Mouse (Mus musculus) limb, embryonic 14.5 days (tissue): Measurements from ENCODE around the gene Tbc1d2. TPM values are rescaled to one million over a fixed set of nuclear protein-coding genes. Genes with fewer than 3 reads are reported as not detected.
A peak's percentile ranks its signal among the peaks of the same experiment; 100 is the strongest.

ENCODE experiments used
- ATAC-seq: fragments of 200-750 bp; cut with Nextera tagmentation; 2 replicates; pipeline ENCODE4 v1.8.0; 2017; ENCODE audit warnings: low read depth, moderate number of reproducible peaks, moderate TSS enrichment; ENCODE audit not compliant: low FRiP score
- DNase-seq: peaks from one replicate; pipeline ENCODE4 v3.0.0-alpha.2; 2015; ENCODE audit warnings: low spot score
- H3K27ac ChIP-seq: fragments of 300-500 bp; sonication (generic); replicated peaks from 2 replicates; pipeline ENCODE4 v1.5.1; 2014; ENCODE audit warnings: low read depth, mild to moderate bottlenecking, low read length, moderate library complexity, mixed read lengths
- H3K27me3 ChIP-seq: fragments of 300-500 bp; sonication (generic); 2 replicates; pipeline ENCODE4 v1.6.1; 2014; ENCODE audit warnings: low read length, mixed read lengths; ENCODE audit not compliant: control insufficient read depth, insufficient read depth
- H3K36me3 ChIP-seq: fragments of 300-500 bp; sonication (generic); 2 replicates; pipeline ENCODE4 v1.6.1; 2014; ENCODE audit warnings: mild to moderate bottlenecking, low read length, moderate library complexity, mixed read lengths; ENCODE audit not compliant: control insufficient read depth, insufficient read depth
- H3K4me1 ChIP-seq: fragments of 300-500 bp; sonication (generic); 2 replicates; pipeline ENCODE4 v1.6.1; 2014; ENCODE audit warnings: antibody characterized with exemption, low read length, mixed read lengths; ENCODE audit not compliant: control insufficient read depth, insufficient read depth
- H3K4me2 ChIP-seq: fragments of 300-500 bp; sonication (generic); replicated peaks from 2 replicates; pipeline ENCODE4 v1.6.1; 2014; ENCODE audit warnings: low read depth, mild to moderate bottlenecking, low read length, moderate library complexity; ENCODE audit not compliant: severe bottlenecking
- H3K4me3 ChIP-seq: fragments of 300-500 bp; sonication (generic); replicated peaks from 2 replicates; pipeline ENCODE4 v1.5.1; 2014; ENCODE audit warnings: low read length
- H3K9ac ChIP-seq: fragments of 300-500 bp; sonication (generic); 2 replicates; pipeline ENCODE4 v1.6.1; 2014; ENCODE audit warnings: mild to moderate bottlenecking, low read depth, low read length, moderate library complexity; ENCODE audit not compliant: severe bottlenecking
- H3K9me3 ChIP-seq: fragments of 300-500 bp; sonication (generic); 2 replicates; pipeline ENCODE4 v1.6.1; 2016; ENCODE audit warnings: low read length; ENCODE audit not compliant: control insufficient read depth
- POLR2A ChIP-seq: fragments of 200-500 bp; IDR thresholded peaks from 2 replicates; pipeline ENCODE4 v1.8.0; 2012; ENCODE audit warnings: inconsistent platforms, mild to moderate bottlenecking, moderate library complexity, borderline replicate concordance; ENCODE audit not compliant: insufficient read depth, insufficient read length; ENCODE audit errors: extremely low read depth
- WGBS: fragments of 180-500 bp; shearing (Covaris S2); extraction: QIAGEN DNeasy Blood & Tissue Kit; methylation state at CpG from one replicate; pipeline ENCODE4 v1.1.7; 2014; 5-methylcytosine and 5-hydroxymethylcytosine counted together
- polyA plus RNA-seq, 2 experiments: library from polyadenylated mRNA; depleted of rRNA in 1 of 2; stranded (reverse) in 1 of 2; unstranded in 1 of 2; fragments of >200 nt; fragmentation: Nextera tagmentation in 1 of 2; extraction: Ambion mirVana in 1 of 2; gene quantifications; 2 replicates each; pipeline versions ENCODE4 v1.2.1 to v1.2.3; 2012 to 2014

Gene Tbc1d2
- polyA plus RNA-seq, 2 experiments, result 1.5 to 2.1 TPM

DNA sequence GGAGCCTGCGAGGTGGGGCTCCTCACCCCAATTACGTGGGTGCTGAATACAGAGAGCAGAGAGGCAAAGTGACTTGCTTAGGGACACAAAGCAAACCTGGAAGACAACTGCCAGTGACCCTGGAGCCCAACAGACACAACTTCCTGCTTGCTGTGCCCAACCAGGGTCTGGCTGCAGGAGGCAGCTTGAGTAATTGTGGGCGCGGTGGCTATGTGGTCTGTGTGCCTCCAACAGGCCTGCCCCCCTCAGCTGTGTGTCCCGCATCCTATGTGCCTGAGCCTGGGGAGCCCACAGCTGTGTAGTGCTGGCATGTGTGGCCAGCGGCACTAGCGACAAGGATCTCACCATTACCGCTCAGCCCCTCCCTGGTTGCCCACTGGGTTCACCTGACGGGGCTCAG is 35.4 kb downstream of the Tbc1d2 start:
- Histone ChIP-seq H3K4me3 (no peak overlapping the region), H3K27me3 (no peaks in the 10 kb centered on the region), H3K9me3 (no peaks in the 10 kb centered on the region), H3K9ac (no peak overlapping the region), H3K36me3 (no peaks in the 10 kb centered on the region; the same call in 1 of the 2 replicates), H3K4me1 (no peaks in the 10 kb centered on the region), H3K4me2 (no peak overlapping the region), H3K27ac (no peak overlapping the region)
- DNase-seq (no peak), ATAC-seq (no peak)
- WGBS, result 66% methylated on average over 9 of the region's 9 CpGs
- TF ChIP-seq POLR2A, result no peak

DNA sequence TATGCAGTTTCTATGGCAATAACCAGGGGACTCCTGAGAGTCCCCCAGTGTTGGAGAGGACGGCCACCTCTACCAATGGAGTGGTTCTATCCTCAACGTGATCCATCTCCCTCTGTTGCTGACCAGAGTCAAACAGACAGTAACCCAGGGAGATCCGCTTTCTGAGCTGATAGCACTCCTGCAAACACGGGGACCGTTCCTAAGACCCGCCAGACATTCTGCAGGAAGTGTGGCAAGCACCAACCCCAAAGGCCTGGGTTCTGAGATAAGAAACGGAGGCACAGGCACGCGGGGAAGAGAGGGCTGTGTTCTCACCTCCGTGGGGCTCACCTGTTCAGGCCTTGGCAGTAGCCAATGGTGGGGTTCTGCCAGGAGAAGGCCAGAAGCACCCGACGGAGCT is 36.4 kb downstream of the Tbc1d2 start:
- no peaks in the 10 kb centered on the region for H3K4me1 ChIP-seq
- DNase-seq, result no peak
- H3K27me3 ChIP-seq, result no peaks in the 10 kb centered on the region
- no peak overlapping the region for H3K27ac ChIP-seq
- no peaks in the 10 kb centered on the region for H3K9me3 ChIP-seq
- ATAC-seq, result no peak
- no peak for TF ChIP-seq POLR2A
- 81% methylated on average over 12 of the region's 12 CpGs for WGBS
- no peak overlapping the region for H3K4me2 ChIP-seq
- no peak overlapping the region for H3K9ac ChIP-seq
- no peak overlapping the region for H3K4me3 ChIP-seq
- H3K36me3 ChIP-seq, result no peaks in the 10 kb centered on the region; the same call in 1 of the 2 replicates

DNA sequence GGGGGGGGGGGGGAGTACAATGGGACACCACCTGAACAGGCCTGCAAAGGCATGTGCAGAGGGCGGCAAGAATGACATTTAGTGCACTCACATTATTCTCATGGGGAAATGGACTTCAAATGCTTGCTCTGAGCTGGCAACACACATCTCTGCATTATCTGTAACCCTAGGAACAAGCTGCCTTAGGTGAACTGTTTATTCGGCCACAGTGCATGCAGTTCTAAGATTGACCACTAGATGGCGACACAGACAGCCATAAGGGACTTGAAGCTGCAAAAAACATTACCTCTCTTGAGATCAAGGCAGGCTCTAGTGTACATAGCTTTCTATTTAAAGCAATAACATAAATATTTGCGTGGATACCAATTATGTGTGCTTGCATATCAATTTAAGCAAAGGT is 38.8 kb downstream of the Tbc1d2 start:
- H3K27me3 ChIP-seq, result no peaks in the 10 kb centered on the region
- H3K4me1 ChIP-seq, result no peaks in the 10 kb centered on the region
- no peak overlapping the region for H3K9ac ChIP-seq
- H3K4me2 ChIP-seq, result no peak overlapping the region
- no peak overlapping the region for H3K4me3 ChIP-seq
- H3K9me3 ChIP-seq, result no peaks in the 10 kb centered on the region
- ATAC-seq (peak; percentile 67; the same call in 1 of the 2 replicates), DNase-seq (peak; percentile 90)
- TF ChIP-seq POLR2A, result no peak
- no peak overlapping the region for H3K27ac ChIP-seq
- no peaks in the 10 kb centered on the region; the same call in 1 of the 2 replicates for H3K36me3 ChIP-seq
- WGBS, result 5% methylated on average over 4 of the region's 4 CpGs

DNA sequence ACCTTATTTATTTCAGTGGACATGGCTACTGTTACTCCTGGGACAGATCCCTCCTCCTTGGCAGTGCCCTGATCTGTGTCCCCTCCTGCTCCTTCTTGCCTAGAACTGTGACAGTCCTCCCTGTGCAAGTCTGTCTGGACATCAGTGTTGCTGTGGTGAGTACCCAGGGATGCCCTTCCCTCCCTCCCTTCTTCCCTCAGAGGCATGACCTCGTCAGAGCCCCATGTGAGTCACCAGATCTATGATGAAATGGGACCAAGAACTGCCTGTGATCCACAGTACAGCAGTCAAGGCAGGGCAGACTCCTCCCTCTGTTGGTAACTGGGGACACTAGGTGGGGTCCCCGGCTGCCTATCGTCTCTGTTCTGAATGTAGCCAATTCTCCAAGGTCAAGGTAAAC is 42.4 kb downstream of the Tbc1d2 start:
- Histone ChIP-seq H3K4me2 (no peak overlapping the region), H3K4me1 (no peaks in the 10 kb centered on the region), H3K27me3 (0 out of 2 replicates have a peak, but pooled peaks cover 4% of the 10 kb centered on the region), H3K36me3 (no peaks in the 10 kb centered on the region), H3K4me3 (no peak overlapping the region), H3K27ac (no peak overlapping the region), H3K9me3 (no peaks in the 10 kb centered on the region), H3K9ac (no peak overlapping the region)
- no peak for ATAC-seq
- no peak for DNase-seq
- 82% methylated on average over 3 of the region's 3 CpGs for WGBS
- no peak for TF ChIP-seq POLR2A

DNA sequence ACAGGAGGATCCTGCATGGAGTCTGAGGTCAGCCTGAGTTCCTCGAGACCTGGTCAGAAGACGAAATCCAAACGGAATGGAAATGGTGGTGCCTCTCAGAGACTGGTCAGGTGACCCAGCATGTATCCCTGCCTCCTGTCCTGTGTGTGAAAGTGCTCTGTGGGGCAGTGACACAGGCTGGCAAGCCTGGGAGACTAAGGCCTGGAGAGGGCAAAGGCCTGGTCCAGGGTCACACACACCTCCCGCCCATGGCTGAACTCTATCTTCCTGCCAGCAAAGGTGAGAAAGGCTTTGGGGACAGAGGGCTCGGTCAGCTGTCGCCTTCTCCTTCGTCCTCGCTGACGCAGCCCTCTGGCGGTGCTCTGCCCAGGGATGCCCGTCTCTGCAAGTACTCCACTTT is 44.6 kb downstream of the Tbc1d2 start:
- WGBS, result 61% methylated on average over 9 of the region's 11 CpGs
- H3K4me3 ChIP-seq, result no peak overlapping the region
- ATAC-seq (no peak), DNase-seq (no peak)
- H3K36me3 ChIP-seq, result no peaks in the 10 kb centered on the region
- no peak overlapping the region for H3K4me2 ChIP-seq
- H3K9me3 ChIP-seq, result no peaks in the 10 kb centered on the region
- no peak overlapping the region for H3K27ac ChIP-seq
- H3K4me1 ChIP-seq, result no peaks in the 10 kb centered on the region; the same call in 1 of the 2 replicates
- H3K9ac ChIP-seq, result no peak overlapping the region
- no peak for TF ChIP-seq POLR2A
- H3K27me3 ChIP-seq, result peaks cover 16% of the 10 kb centered on the region

DNA sequence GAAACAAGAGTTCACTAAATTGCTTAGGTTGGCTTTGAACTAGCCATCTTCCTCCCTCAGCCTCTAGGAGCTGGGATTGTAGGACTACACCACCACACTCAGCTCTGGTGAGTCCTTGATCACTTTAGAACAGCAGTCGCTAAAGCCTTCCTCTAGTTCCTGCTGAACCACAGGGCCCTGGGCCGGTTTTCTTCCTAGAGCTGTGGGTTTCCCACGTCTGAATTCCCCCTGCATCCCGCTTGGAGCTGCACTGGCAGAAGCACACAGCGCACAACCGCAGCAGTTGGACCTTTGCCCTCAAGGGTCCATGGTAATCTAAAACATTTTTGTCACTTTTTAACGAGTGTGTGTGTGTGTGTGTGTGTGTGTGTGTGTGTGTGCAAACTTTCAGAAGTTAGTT is 47.3 kb downstream of the Tbc1d2 start:
- 54% methylated on average over 7 of the region's 7 CpGs for WGBS
- H3K4me1 ChIP-seq, result no peaks in the 10 kb centered on the region; the same call in 1 of the 2 replicates

More for the DNA sequence above, 47.3 kb downstream of the Tbc1d2 start:
- Histone ChIP-seq H3K27me3 (peaks cover 21% of the 10 kb centered on the region), H3K4me3 (no peak overlapping the region), H3K4me2 (no peak overlapping the region), H3K27ac (no peak overlapping the region), H3K9me3 (no peaks in the 10 kb centered on the region), H3K9ac (no peak overlapping the region), H3K36me3 (no peaks in the 10 kb centered on the region)
- no peak for TF ChIP-seq POLR2A
- ATAC-seq (no peak), DNase-seq (no peak)
